Mouse (Mus musculus) E14TG2a.4 (cell line): ENCODE measurements around the gene Cd300ld.

Source experiments
- CTCF ChIP-seq: conservative IDR thresholded peaks from 2 replicates; pipeline ENCODE4 v1.5.1; 2014; ENCODE audit warnings: low read length
- POU5F1 ChIP-seq: IDR thresholded peaks from 2 replicates; pipeline ENCODE4 v1.6.1; 2014; ENCODE audit warnings: low read length, borderline replicate concordance

DNA sequence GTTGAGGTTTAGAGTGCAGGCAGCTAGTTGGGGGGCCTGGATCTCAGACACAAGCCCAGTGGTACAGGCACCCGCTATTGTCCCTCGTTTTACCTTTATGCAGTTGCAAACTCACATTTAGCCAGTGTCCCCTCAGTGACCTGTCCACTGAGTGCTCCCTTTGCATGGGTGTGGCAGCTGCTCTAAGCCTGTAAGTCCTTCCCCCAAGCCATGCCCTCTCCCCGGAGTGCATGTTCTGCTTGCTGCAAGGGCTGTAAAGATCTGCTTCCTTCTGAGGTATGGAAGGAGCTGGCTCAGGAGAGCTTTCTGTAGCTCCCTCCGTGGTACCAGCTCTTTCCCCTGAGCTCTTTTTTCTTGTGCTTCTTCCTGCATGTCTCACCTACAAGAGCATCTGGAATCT lies 56.1 kb downstream of the Cd300ld start:
- no peak for TF ChIP-seq CTCF
- TF ChIP-seq POU5F1 = no peak
